Mouse (Mus musculus) kidney, postnatal 10 days (tissue): ENCODE results near the gene Ldlr.

Experiments used
- DNase-seq: peaks from one replicate; pipeline ENCODE4 v3.0.0; 2021; ENCODE audit warnings: mixed read lengths

Gene Ldlr

DNA sequence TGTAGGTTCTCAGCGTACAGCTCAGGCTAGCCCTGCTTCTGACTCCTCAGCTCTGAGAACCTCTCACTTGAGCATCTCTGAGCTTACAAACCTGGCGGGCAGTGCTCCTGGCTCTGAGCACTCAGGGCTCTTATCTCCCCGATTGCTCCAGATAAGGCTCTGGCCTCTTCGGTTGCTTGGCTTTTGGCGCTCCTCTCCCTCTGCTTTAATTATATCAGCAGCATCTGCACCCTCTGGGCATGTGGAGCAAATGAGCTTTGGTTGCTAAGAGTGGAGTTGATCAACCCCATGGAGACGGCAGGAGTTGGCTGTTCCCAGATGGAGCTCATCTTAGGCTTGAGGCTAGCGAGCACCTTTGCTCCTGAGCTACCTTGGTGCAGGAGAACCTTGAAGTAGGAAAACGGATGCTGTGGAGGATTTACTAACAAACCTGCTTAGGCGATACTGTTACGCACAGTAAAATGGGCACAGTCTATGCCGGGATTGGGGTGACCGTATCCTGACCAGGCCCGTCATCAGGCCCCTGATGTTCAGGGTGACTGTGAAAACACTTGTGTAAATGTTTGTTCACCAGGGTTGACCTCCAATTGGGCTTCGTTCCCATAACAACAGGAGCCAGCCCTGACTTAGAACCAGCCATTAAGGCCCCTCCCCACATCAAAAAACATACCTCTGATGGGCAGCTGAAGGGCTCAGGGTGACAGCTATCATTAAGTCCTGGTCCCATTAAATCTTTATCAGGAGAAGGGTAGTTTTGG is 3.1 kb downstream of the Ldlr start:
- no peak for DNase-seq

- DNase-seq, result no peak
Observed at GRCm38 (mm10) chr9:21728261-21728832, 5.1 kb downstream of the Ldlr start.

- no peak for DNase-seq
Observed at GRCm38 (mm10) chr9:21729264-21729663, 6.0 kb downstream of the Ldlr start.

DNA sequence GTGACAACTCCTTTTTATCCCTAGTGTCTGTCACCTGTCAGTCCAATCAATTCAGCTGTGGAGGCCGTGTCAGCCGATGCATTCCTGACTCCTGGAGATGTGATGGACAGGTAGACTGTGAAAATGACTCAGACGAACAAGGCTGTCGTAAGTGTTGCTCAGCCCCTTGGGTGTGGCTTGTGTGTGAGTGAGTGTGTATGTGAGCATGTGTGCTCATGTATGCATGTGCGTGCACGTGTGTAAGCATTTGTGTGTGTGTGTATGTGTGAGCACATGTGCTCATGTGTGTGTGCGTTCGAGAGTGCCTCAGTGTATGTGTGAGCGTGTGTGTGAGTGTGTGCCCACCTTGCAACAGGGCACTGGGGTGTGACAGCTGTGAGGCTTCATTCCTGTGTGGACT is 9.0 kb downstream of the Ldlr start:
- no peak for DNase-seq

GRCm38 (mm10) chr9:21733446-21733845 is 10.2 kb downstream of the Ldlr start:
- no peak for DNase-seq

DNA sequence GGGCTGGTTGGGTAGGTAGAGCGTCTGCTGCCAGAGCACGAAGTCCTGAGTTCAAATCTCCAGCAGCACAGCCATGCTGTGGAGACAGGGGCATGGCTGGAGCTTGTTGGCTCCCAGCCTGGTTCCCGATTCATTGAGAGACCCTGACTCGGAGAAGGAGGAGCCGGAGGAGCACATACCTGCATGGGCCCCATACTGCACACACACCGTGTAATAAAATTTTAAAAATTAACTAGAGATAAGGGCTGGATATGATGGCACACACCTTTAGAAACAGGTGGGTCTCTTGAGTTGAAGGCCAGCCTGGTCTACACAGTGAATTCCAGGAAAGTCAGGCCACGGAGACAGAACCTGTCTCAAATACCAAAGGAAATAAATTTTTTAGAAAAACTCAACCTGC is 10.7 kb downstream of the Ldlr start:
- DNase-seq, result no peak

DNA sequence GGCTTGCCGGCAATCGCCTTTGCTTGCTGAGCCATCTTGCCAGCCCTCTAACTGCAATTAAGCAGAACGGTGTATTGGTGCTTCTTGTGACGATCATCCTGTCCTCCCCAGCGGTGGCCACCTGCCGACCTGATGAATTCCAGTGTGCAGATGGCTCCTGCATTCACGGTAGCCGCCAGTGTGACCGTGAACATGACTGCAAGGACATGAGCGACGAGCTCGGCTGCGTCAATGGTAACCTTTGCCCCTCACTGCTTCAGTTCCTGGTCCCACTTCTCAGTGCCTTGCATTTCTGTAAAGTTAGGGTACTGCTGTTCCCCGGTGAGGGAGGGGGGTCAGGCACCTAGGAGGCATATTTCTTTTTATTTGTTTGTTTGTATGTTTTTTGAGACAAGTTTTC is 11.8 kb downstream of the Ldlr start:
- DNase-seq, result no peak

DNA sequence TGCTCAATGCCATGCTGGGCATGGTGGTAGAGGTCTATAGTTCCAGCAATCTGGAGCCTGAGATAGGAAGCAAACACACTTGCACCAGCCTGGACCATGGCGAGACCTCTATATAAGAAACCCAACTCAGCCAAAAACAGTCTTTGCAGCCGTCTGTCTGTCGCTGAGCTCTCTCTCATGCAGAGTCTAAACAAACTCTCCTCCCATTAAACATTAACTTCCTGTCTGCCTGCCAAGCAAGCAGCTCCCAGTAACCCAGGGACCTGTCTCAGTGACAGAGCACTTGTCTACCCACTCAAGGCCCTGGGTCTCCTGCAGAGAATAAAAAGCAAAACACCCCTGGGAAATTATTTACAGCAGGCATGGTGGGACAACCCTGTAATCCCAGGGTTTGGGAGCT is 13.3 kb downstream of the Ldlr start:
- peak; percentile 44 for DNase-seq

- no peak for DNase-seq
Observed at GRCm38 (mm10) chr9:21737188-21737587, 13.9 kb downstream of the Ldlr start.

DNA sequence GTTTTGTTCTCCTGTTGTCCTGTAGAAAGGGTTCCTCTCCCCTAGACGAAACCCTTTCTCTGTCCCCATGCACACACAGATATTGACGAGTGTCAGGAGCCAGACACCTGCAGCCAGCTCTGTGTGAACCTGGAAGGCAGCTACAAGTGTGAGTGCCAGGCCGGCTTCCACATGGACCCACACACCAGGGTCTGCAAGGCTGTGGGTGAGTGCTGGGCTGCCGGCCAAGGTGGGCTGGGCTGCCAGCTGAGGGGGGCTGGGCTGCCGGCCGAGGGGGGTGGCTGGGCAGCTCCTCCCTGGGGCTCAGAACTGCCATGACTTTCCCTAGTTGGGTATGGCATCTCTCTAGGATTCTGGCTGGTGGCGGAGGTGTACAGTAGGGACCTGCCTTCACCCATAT is 15.5 kb downstream of the Ldlr start:
- no peak for DNase-seq

DNA sequence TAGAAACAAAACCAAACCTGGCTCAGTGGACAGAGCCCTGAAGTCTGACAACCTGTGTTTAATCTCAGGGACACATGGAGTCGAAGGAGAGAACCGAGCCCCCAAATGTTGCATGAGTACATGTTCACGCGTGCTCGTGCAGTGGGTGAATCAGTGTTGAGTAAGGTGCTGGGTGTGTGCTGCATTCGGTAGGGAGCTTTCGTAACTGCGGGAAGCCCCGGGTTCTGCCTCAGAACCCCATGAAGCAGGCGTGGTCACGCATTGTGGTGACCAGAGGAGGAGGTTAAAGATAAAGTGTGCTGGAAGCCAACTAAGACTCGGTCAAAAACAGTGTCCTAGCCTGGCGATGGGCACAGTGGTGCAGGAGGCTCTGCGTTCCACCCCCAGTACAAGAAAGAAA is 17.1 kb downstream of the Ldlr start:
- no peak for DNase-seq

DNA sequence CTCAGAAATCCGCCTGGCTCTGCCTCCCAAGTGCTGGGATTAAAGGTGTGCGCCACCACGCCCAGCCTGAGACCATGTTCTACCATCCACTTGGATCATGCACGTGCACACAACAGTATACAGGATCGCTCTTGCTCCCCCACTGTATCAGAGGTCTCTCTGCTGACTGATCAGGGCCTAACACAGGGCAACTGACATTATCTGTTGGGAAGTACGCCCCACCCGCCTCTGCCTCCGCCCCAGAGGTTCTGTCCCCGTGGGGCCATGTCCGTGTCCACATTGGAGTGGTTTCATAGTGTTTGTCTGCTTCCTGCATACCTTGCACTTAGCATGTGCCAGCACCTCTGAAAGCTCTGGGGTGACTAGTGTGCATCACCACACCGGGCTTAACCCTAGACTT is 18.2 kb downstream of the Ldlr start:
- no peak for DNase-seq

- DNase-seq, result no peak
Observed at GRCm38 (mm10) chr9:21747238-21747774, 24.0 kb downstream of the Ldlr start.

GRCm38 (mm10) chr9:21748033-21748432 is 24.8 kb downstream of the Ldlr start:
- DNase-seq, result peak; percentile 82

GRCm38 (mm10) chr9:21748491-21748890 is 25.2 kb downstream of the Ldlr start:
- no peak for DNase-seq

DNA sequence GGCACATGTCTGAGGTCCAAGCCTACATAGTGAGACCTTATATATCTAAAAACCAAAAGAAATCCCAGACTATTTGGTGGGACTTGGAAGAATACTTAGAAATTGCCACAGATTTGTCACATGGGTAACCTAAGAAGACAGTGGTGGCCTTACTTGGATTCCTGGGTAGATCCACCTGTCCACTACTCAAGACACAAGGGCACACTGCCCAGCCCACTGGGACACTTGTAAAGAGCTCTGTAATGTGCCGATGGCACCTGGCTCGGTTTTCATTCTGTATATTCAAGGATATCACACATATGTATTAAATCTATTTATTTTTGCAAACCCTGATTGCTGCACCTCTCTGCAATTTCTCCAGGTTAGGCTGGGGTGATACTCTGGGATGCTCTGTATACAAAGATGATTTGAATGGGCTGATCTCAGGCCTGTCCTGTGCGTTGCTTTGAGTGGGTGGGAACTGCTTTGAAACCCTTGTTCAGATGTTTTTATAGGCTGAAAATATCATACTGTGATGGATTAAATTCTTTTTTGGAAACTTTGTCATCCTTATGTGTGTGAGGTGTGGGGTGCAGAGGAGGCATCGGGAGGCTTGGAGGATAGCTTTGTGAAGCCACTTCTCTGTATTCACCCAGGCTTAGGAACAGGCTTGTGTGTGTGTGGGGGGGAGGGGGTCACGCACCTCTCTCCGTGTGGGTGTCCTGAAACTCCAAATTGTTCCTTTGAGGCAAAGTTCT is 26.3 kb downstream of the Ldlr start:
- no peak for DNase-seq

DNA sequence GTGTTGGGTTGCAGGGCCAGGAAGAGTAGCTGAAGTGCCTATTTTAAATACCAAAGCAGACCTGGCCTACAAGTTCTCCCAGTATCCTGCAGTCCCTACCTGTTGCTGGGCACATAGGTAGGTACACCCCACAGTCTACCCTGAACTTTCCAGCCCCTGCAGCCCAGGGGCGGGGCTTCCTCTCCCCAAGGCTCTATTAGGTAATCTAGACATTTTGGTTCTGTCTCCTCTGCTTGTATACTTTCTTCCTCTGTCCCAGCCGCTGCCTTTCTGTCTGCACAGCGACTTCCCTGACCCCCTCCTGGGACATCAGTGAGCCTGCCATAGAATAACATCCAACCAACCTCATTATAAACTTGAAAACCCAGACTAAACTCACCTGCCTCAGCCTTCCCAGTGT is 27.1 kb downstream of the Ldlr start:
- no peak for DNase-seq

- DNase-seq, result peak; percentile 49
Observed at GRCm38 (mm10) chr9:21751347-21751746, 28.1 kb downstream of the Ldlr start.

GRCm38 (mm10) chr9:21752252-21752792 is 29.0 kb downstream of the Ldlr start:
- DNase-seq, result peak; percentile 82

DNA sequence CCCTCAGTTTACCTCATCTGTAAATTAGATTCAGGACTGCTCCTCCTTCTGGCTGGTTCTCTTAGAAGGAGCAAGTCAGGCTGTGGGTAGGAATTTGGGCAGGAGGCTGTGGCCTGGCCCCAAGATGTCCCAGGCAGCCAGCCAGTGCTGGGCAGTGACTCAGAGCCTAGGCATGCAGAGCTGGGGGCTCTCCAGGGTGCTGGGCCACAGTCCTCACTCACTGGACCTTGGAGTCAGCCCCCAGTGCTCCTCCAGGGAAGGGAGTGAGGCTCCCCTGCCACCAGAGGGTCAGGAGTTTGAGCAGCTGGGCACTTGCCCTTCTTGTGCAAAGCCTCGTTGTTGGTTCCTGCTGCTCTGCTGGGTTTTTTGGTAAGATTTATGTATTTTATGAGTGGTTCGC is 30.7 kb downstream of the Ldlr start:
- DNase-seq, result peak; percentile 81

DNA sequence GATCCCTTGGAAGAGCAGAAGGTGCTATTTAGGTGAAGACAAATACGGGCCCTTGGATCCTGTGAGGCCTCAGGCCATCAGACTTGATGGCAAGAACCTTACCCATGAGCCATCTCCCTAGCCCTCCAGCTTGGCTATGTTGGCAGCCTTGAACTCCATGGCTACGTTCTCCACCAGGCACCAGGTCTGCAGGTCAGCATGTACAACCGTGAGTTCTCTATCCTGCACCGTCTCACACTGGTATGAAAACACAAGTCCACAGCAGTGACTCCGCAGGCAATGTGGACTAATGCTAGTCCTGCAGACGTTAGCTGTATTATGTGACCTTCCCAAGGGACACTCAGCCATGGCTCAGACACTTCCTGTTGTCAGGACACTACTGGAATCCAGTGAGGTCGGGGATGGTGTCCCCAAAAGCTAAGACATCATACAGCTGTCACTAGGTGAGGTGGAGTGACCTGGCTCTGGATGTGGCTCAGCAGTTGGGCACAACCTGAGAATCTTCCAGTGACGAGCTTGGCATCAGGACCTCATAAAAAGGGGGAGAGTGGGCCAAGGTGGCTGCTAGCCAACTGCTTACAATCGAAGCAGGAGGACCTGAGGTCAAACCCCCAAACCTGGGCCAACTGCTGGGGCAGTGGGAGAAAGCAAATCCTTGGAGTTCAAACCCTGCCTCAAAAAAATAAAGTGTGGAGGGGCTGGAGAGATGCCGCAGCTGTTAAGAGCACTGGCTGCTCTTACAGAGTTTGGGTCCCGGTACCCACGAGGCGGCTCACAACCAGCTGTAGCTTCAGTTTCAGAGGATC is 31.4 kb downstream of the Ldlr start:
- DNase-seq, result peak; percentile 55
